Mouse (Mus musculus): ENCODE measurements around the gene Cacnb3. TPM values are rescaled to one million over a fixed set of nuclear protein-coding genes. Genes with fewer than 3 reads are reported as not detected.

Cacnb3 gene
- polyA plus RNA-seq, 1 experiment from 2014 or later: 21.9 TPM

- ATAC-seq (ENCODE audit: low read depth): no peak; the same call in 1 of the 2 replicates
- H3K27me3 ChIP-seq (ENCODE audit: control insufficient read depth, insufficient read depth, low read depth, low read length): no peaks in the 10 kb centered on the region
- H3K9ac ChIP-seq (ENCODE audit: low read length): peak overlapping the region; percentile 92
- H3K4me3 ChIP-seq (ENCODE audit: low read length): peak overlapping the region; percentile 90
- H3K9me3 ChIP-seq (ENCODE audit: control insufficient read depth, low read length): no peaks in the 10 kb centered on the region
- H3K4me1 ChIP-seq (replicated peaks; ENCODE audit: control insufficient read depth, insufficient read depth, low read length): peaks cover 29% of the 10 kb centered on the region
- H3K4me2 ChIP-seq (ENCODE audit: low read depth, low read length): peak overlapping the region; percentile 86
- peak overlapping the region; percentile 97 for H3K27ac ChIP-seq (ENCODE audit: low read length)
- WGBS: 8% methylated on average over 9 of the region's 10 CpGs
- peaks cover 19% of the 10 kb centered on the region for H3K36me3 ChIP-seq (ENCODE audit: control insufficient read depth, insufficient read depth, low read length)
Measured at GRCm38 (mm10) chr15:98608058-98608783, 22.4 kb upstream of the Cacnb3 start.

- ATAC-seq (ENCODE audit: low read depth): peak; percentile 2; the same call in 1 of the 2 replicates
- Histone ChIP-seq H3K27me3 (ENCODE audit: control insufficient read depth, insufficient read depth, low read depth, low read length) (no peaks in the 10 kb centered on the region), H3K4me1 (replicated peaks; ENCODE audit: control insufficient read depth, insufficient read depth, low read length) (peaks cover 25% of the 10 kb centered on the region), H3K27ac (ENCODE audit: low read length) (peak overlapping the region; percentile 97), H3K4me3 (ENCODE audit: low read length) (peak overlapping the region; percentile 90), H3K9ac (ENCODE audit: low read length) (peak overlapping the region; percentile 92), H3K9me3 (ENCODE audit: control insufficient read depth, low read length) (no peaks in the 10 kb centered on the region), H3K36me3 (ENCODE audit: control insufficient read depth, insufficient read depth, low read length) (peaks cover 13% of the 10 kb centered on the region), H3K4me2 (ENCODE audit: low read depth, low read length) (peak overlapping the region; percentile 86)
- WGBS: 2% methylated on average over 13 of the region's 26 CpGs
Measured at GRCm38 (mm10) chr15:98608784-98609250, 21.8 kb upstream of the Cacnb3 start.

GRCm38 (mm10) chr15:98609331-98610130 is 21.1 kb upstream of the Cacnb3 start, which contains the start of gene Adcy6:
TSS of gene Adcy6 (minus strand) at chr15:98610076.
- H3K4me2 ChIP-seq (ENCODE audit: low read depth, low read length): peak within 1 kb of the TSS; percentile 86
- H3K27me3 ChIP-seq (ENCODE audit: control insufficient read depth, insufficient read depth, low read depth, low read length): no peaks in the 10 kb centered on the region
- peak within 1 kb of the TSS; percentile 90 for H3K4me3 ChIP-seq (ENCODE audit: low read length)
- 0 out of 2 replicates have a peak, but pooled peaks cover 7% of the 10 kb centered on the region for H3K36me3 ChIP-seq (ENCODE audit: control insufficient read depth, insufficient read depth, low read length)
- H3K4me1 ChIP-seq (replicated peaks; ENCODE audit: control insufficient read depth, insufficient read depth, low read length): peaks cover 25% of the 10 kb centered on the region
- no peaks in the 10 kb centered on the region for H3K9me3 ChIP-seq (ENCODE audit: control insufficient read depth, low read length)
- H3K9ac ChIP-seq (ENCODE audit: low read length): peak within 1 kb of the TSS; percentile 92
- 1% methylated on average over 47 of the region's 75 CpGs for WGBS
- peak within 1 kb of the TSS; percentile 97 for H3K27ac ChIP-seq (ENCODE audit: low read length)
- peak; percentile 89 for ATAC-seq (ENCODE audit: low read depth)

GRCm38 (mm10) chr15:98610131-98610633 is 20.5 kb upstream of the Cacnb3 start:
- 3% methylated on average over 12 of the region's 12 CpGs for WGBS
- ATAC-seq (ENCODE audit: low read depth): no peak
- H3K4me1 ChIP-seq (replicated peaks; ENCODE audit: control insufficient read depth, insufficient read depth, low read length): peaks cover 25% of the 10 kb centered on the region

GRCm38 (mm10) chr15:98612229-98612628 is 18.4 kb upstream of the Cacnb3 start:
- no peak overlapping the region for H3K4me3 ChIP-seq (ENCODE audit: low read length)
- no peak for ATAC-seq (ENCODE audit: low read depth)
- H3K36me3 ChIP-seq (ENCODE audit: control insufficient read depth, insufficient read depth, low read length): no peaks in the 10 kb centered on the region
- no peak overlapping the region for H3K27ac ChIP-seq (ENCODE audit: low read length)
- H3K9ac ChIP-seq (ENCODE audit: low read length): no peak overlapping the region
- H3K4me1 ChIP-seq (replicated peaks; ENCODE audit: control insufficient read depth, insufficient read depth, low read length): peaks cover 15% of the 10 kb centered on the region
- no peaks in the 10 kb centered on the region for H3K27me3 ChIP-seq (ENCODE audit: control insufficient read depth, insufficient read depth, low read depth, low read length)
- H3K9me3 ChIP-seq (ENCODE audit: control insufficient read depth, low read length): no peaks in the 10 kb centered on the region
- H3K4me2 ChIP-seq (ENCODE audit: low read depth, low read length): no peak overlapping the region
- WGBS: 87% methylated on average over 3 of the region's 3 CpGs

More at GRCm38 (mm10) chr15:98610131-98610633, 20.5 kb upstream of the Cacnb3 start:
- H3K9ac ChIP-seq (ENCODE audit: low read length): peak overlapping the region; percentile 92
- H3K4me2 ChIP-seq (ENCODE audit: low read depth, low read length): peak overlapping the region; percentile 86
- H3K4me3 ChIP-seq (ENCODE audit: low read length): peak overlapping the region; percentile 90
- H3K27me3 ChIP-seq (ENCODE audit: control insufficient read depth, insufficient read depth, low read depth, low read length): no peaks in the 10 kb centered on the region
- no peaks in the 10 kb centered on the region for H3K9me3 ChIP-seq (ENCODE audit: control insufficient read depth, low read length)
- 0 out of 2 replicates have a peak, but pooled peaks cover 4% of the 10 kb centered on the region for H3K36me3 ChIP-seq (ENCODE audit: control insufficient read depth, insufficient read depth, low read length)
- H3K27ac ChIP-seq (ENCODE audit: low read length): peak overlapping the region; percentile 97

GRCm38 (mm10) chr15:98614551-98614950 is 16.1 kb upstream of the Cacnb3 start:
- Histone ChIP-seq H3K9ac (ENCODE audit: low read length) (0 out of 2 replicates have a peak overlapping the region, but pooled peaks have one; percentile 21), H3K9me3 (ENCODE audit: control insufficient read depth, low read length) (no peaks in the 10 kb centered on the region), H3K27ac (ENCODE audit: low read length) (no peak overlapping the region), H3K27me3 (ENCODE audit: control insufficient read depth, insufficient read depth, low read depth, low read length) (no peaks in the 10 kb centered on the region), H3K4me2 (ENCODE audit: low read depth, low read length) (no peak overlapping the region), H3K4me3 (ENCODE audit: low read length) (no peak overlapping the region), H3K4me1 (replicated peaks; ENCODE audit: control insufficient read depth, insufficient read depth, low read length) (peaks cover 4% of the 10 kb centered on the region; the same call in 1 of the 2 replicates), H3K36me3 (ENCODE audit: control insufficient read depth, insufficient read depth, low read length) (no peaks in the 10 kb centered on the region)
- no peak for ATAC-seq (ENCODE audit: low read depth)
- WGBS: 33% methylated on average over 9 of the region's 9 CpGs

GRCm38 (mm10) chr15:98614971-98615370 is 15.7 kb upstream of the Cacnb3 start:
- no peak for ATAC-seq (ENCODE audit: low read depth)
- WGBS: 45% methylated on average over 6 of the region's 6 CpGs
- no peak overlapping the region for H3K27ac ChIP-seq (ENCODE audit: low read length)
- no peaks in the 10 kb centered on the region for H3K36me3 ChIP-seq (ENCODE audit: control insufficient read depth, insufficient read depth, low read length)
- no peaks in the 10 kb centered on the region for H3K27me3 ChIP-seq (ENCODE audit: control insufficient read depth, insufficient read depth, low read depth, low read length)
- H3K9ac ChIP-seq (ENCODE audit: low read length): no peak overlapping the region
- H3K4me2 ChIP-seq (ENCODE audit: low read depth, low read length): no peak overlapping the region
- H3K9me3 ChIP-seq (ENCODE audit: control insufficient read depth, low read length): no peaks in the 10 kb centered on the region
- peaks cover 4% of the 10 kb centered on the region; the same call in 1 of the 2 replicates for H3K4me1 ChIP-seq (replicated peaks; ENCODE audit: control insufficient read depth, insufficient read depth, low read length)
- H3K4me3 ChIP-seq (ENCODE audit: low read length): no peak overlapping the region

GRCm38 (mm10) chr15:98615751-98616150 is 14.9 kb upstream of the Cacnb3 start:
- H3K4me1 ChIP-seq (replicated peaks; ENCODE audit: control insufficient read depth, insufficient read depth, low read length): peaks cover 4% of the 10 kb centered on the region; the same call in 1 of the 2 replicates
- H3K36me3 ChIP-seq (ENCODE audit: control insufficient read depth, insufficient read depth, low read length): no peaks in the 10 kb centered on the region
- no peak for ATAC-seq (ENCODE audit: low read depth)
- no peaks in the 10 kb centered on the region for H3K9me3 ChIP-seq (ENCODE audit: control insufficient read depth, low read length)
- no peak overlapping the region for H3K4me3 ChIP-seq (ENCODE audit: low read length)
- no peak overlapping the region for H3K27ac ChIP-seq (ENCODE audit: low read length)
- 72% methylated on average over 6 of the region's 6 CpGs for WGBS
- H3K9ac ChIP-seq (ENCODE audit: low read length): no peak overlapping the region
- H3K4me2 ChIP-seq (ENCODE audit: low read depth, low read length): no peak overlapping the region
- no peaks in the 10 kb centered on the region for H3K27me3 ChIP-seq (ENCODE audit: control insufficient read depth, insufficient read depth, low read depth, low read length)
